16 mouse cellular contexts compared by ENCODE assay signal in genomic region chr9:48725918-48726317, GRCm38 (mm10).
"Had no signal": no experiment of that assay in that cellular context is flagged by ENCODE, and none has a peak within 500 bp of the region (broad histone marks: within the 10 kb centered on the region; RNA-seq: fewer than 3 reads in every experiment).

No protein-coding gene starts in this region.

- H3K27ac ChIP-seq: liver, embryonic 13.5 days; neural tube, embryonic 12.5 days; neural tube, embryonic 15.5 days; stomach, postnatal 0 days had no signal

- H3K27me3 ChIP-seq: megakaryocyte, embryonic 14.5 days; neural tube, embryonic 12.5 days; neural tube, embryonic 15.5 days had no signal

- H3K9ac ChIP-seq: liver, embryonic 13.5 days; neural tube, embryonic 12.5 days; neural tube, embryonic 15.5 days had no signal

- DNase-seq: kidney, adult 18-20 months; kidney, adult 9 months; kidney, postnatal 25 days; liver, embryonic 13.5 days; lung, adult 2 months; midbrain, embryonic 14.5 days; right cerebral cortex, adult 18-20 months; right cerebral cortex, postnatal 14 days; right cerebral cortex, postnatal 4 days; thymus, adult 2 months; thymus, postnatal 14 days; thymus, postnatal 4 days had no signal

- H3K36me3 ChIP-seq: liver, embryonic 13.5 days; neural tube, embryonic 12.5 days; neural tube, embryonic 15.5 days had no signal

- H3K4me3 ChIP-seq: liver, embryonic 13.5 days; megakaryocyte, embryonic 14.5 days; neural tube, embryonic 12.5 days; neural tube, embryonic 15.5 days had no signal

- H3K9me3 ChIP-seq: liver, embryonic 13.5 days; megakaryocyte, embryonic 14.5 days; neural tube, embryonic 12.5 days; neural tube, embryonic 15.5 days had no signal
